Mouse (Mus musculus): Measurements from ENCODE around the gene Kansl3.

The Kansl3 gene

GRCm38 (mm10) chr1:36321829-36322573 lies 47.0 kb downstream of the Kansl3 start:
- DNase-seq (ENCODE audit: low read depth, low spot score): no peak

DNA sequence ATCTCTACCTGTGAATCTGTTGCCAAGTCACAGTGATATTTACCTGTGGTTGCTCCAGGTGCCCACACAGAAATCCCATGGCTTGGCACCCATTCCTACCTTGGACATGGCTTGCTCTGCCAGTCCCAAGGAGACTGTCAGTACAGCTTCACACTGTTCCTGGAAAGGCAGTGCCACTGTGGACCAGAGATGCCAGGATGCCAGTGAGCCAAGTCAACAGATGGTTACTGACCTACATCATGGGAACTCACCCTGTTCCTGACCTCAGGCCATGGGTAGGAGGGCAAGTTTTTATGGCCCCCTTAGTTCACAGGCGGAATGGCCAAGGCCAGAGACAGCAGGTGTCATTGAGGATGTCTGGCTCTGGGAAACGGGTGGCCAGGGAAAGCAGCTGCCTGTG lies 47.8 kb downstream of the Kansl3 start:
- no peak for DNase-seq (ENCODE audit: low read depth, low spot score)

DNA sequence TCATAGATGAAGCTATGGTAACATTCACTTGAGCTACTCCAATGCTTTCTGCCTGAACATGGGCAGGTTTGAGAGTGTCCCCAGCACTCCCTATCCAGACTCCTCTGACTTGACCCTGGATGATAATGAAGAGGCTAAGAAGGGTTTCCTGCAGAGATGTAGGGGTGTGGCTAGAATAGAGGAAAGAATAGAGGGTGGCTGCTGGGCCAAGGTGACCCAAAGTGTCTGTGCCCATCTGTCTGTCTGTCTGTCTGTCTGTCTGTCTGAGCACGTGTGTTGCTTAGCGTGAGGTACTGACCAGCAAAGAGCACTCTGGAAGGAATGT lies 53.2 kb downstream of the Kansl3 start:
- no peak for DNase-seq (ENCODE audit: low read depth, low spot score)

DNA sequence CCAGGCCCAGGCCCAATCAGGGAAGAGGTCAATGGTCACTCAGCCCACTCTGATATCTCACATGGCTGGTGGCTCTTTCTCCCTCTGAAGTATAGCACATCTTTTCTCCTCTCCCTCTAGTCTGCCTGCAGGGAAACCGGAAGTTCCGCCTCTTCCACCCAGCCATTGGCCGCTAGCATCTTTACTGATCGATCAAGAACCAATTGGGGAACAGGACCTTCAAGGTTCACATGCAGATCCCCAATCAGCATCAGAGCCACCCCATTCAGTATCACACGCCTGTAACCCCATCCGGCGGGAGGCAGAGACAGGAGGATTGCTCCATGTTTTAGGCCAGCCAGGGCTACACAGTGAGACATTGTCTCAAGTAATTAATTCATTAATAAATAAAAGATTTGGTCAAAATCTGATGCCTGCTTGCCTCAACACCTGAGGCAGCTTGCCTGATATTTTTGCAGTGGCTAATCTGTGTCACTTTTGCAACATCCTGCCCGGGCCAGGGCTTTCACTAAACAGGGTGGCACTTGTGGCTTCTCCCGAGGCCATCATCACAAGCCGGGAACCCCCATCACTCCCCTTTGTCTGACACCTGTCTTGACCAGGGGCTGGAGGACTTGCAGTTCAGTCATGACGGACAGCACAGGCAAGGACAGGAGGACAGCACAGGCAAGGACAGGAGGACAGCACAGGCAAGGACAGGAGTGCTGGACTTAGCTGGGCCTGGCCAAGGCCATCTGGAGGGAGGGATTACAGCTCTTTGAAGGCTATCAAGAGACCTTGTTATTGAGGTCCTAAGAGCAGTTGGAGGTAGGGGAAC lies 53.8 kb downstream of the Kansl3 start:
- no peak for DNase-seq (ENCODE audit: low read depth, low spot score)

GRCm38 (mm10) chr1:36309498-36309901 lies 59.5 kb downstream of the Kansl3 start:
- peak; percentile 30 for DNase-seq (ENCODE audit: low read depth, low spot score)

GRCm38 (mm10) chr1:36308966-36309475 lies 60.0 kb downstream of the Kansl3 start:
- no peak for DNase-seq (ENCODE audit: low read depth, low spot score)

DNA sequence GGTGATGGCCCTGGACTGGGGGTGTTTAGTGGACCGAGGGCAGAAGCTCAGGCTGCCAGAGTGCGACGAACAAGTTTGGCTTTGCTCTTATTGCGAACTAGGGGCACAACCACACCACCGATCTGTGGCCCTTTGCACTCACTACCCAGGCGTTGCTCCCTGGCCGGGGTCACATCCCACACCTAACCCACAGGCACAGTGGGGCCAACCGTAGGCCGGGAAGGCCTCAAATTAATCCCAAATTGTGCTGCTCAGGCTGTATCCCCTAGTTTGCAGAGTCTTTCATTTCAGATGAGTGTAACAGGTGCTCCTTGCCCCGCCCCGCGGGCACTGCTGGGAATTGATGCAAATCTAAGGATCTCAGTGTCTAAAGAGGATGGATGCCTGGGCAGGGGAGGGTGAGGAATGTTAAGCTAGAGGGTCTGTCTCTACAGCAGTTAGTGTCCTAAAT lies 60.5 kb downstream of the Kansl3 start:
- DNase-seq (ENCODE audit: low read depth, low spot score): no peak

- DNase-seq (ENCODE audit: low read depth, low spot score): peak; percentile 87
Observed at GRCm38 (mm10) chr1:36307495-36308280, 61.3 kb downstream of the Kansl3 start, which contains the start of gene Arid5a. Arid5a (plus strand) TSS chr1:36307733.

- DNase-seq (ENCODE audit: low read depth, low spot score): no peak
Observed at GRCm38 (mm10) chr1:36307121-36307494, 61.9 kb downstream of the Kansl3 start.

DNA sequence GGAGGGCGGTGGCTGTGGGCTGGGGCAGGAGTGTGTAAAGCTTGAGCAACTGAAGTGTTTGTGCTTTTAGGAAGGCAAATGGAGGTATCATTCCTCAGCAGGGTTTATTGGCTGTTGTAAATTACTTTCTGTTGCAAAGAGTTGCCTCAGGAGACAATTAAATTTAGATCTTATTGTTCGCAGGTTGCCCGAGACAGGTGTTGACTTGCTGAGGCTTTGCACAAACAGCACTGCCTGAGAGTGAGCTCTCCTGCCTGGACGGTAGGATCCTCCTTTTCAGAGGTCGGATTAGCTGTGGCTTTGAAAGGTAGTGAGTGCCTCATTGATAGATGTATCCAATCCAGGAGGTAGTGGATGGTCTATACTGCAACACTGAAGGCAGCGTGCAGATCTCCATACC lies 62.9 kb downstream of the Kansl3 start:
- no peak for DNase-seq (ENCODE audit: low read depth, low spot score)

GRCm38 (mm10) chr1:36304764-36305163 lies 64.2 kb downstream of the Kansl3 start:
- DNase-seq (ENCODE audit: low read depth, low spot score): no peak

GRCm38 (mm10) chr1:36303381-36304320 lies 65.3 kb downstream of the Kansl3 start:
- DNase-seq (ENCODE audit: low read depth, low spot score): peak; percentile 73

DNA sequence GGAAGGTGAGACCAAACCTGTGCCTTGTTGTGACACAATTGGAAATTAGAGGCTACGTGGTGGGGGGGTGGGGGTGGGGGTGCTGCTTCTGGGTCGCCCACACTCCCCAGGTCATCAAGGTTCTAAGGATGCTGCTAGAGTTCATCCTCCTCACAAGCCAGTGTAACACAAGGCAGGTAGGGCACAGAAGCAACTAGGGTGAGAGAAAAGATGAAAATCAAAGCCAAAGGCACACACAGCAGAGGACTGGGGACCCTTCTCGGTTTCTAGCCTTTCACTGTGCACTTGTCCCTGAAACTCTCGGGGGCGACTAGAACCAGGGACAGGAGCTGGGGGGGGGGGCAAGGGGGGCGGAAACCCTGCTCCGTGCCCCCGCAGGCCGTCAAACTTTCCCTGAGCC lies 66.0 kb downstream of the Kansl3 start:
- DNase-seq (ENCODE audit: low read depth, low spot score): no peak

- DNase-seq (ENCODE audit: low read depth, low spot score): no peak
Observed at GRCm38 (mm10) chr1:36302273-36302672, 66.7 kb downstream of the Kansl3 start.

- no peak for DNase-seq (ENCODE audit: low read depth, low spot score)
Observed at GRCm38 (mm10) chr1:36300486-36300885, 68.5 kb downstream of the Kansl3 start.

GRCm38 (mm10) chr1:36299676-36300075 lies 69.3 kb downstream of the Kansl3 start:
- DNase-seq (ENCODE audit: low read depth, low spot score): no peak

DNA sequence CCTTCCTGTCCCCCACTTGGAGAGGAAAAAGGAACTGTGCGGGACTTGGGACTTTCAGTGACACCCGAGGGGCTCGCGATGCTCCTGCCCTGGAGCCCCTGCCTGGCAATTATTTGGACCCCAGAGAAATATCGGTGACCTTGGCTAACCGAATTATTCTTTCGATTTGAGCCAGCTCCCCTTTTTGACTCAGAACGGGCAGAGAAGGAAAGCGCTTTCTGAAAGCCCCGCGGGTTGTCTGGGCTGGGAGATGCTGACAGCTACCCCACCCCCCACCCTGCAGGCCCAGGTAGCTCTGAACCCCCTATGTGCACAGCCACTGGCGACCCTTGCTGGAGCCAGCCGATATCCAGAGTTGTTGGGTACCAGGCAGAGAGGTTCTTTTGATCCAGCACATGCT lies 69.9 kb downstream of the Kansl3 start:
- no peak for DNase-seq (ENCODE audit: low read depth, low spot score)

DNA sequence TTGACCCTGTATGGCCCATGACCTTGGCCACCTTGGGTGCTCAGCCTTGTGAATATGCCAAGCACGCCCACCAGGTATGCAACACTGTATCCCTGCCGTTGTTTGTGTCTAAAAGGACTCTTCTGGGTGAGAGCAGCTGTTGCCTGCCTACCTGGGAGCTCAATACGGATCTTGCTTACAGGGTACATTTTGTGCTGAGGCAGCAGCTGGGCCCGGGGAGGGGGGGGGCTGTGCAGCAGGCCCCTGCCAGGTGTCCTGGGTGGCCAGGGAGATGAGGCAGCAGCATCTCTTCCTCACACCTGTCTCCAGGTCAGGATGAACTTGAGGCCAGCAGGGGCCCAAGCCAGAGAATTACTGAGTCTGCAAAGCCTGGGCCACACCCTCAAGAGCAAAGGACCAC lies 70.9 kb downstream of the Kansl3 start:
- no peak for DNase-seq (ENCODE audit: low read depth, low spot score)

DNA sequence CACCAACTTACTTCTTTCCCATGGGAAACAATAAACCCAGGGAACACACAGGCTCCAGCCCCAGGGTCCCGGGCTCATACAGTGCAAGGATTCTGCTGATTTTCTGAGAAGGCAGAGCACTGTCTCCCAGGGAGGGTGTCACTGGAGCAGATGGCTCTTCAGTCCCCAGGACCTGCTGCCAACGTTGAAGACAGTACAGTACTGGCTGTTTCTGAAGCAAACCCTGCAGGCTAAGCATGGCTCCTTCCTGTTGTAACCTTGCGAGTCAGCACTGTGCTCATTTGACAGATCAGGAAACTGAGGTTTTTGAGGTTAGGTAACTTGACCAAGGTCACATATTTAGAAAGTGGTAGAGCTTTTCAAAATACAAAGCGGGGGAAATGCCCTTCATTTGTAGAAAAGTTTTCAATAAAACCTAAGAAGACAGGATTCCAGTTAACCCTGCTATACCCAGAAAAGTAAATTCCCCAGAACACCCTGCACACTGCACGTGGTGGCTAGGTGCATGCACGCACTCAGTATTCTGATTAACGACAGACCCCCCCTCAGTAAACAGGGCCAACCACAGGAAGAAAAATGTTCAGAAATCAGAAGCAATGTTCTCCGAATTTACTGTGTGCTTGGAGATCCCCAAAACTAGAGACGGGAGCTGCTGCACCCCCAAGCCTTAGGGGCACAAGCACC lies 72.4 kb downstream of the Kansl3 start:
- DNase-seq (ENCODE audit: low read depth, low spot score): no peak

DNA sequence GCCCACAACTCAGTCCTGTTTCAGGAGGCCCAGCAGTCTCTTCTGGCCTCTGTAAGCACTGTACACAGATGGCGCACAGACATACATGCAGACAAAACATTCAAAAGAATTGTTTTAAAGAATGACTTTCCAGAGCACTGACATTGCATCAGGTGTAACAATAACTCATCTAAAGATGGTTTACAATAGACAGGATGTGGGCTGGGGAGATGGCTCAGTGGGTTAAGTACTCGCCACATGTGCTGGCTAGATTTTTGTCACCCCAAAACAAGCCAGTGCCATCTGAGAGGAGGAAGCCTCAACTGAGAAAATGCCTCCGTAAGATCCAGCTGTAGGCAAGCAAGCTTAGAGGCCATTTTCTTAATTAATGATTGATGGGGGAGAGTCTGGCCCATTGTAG lies 74.6 kb downstream of the Kansl3 start:
- no peak for DNase-seq (ENCODE audit: low read depth, low spot score)

All from brain, embryonic 18.5 days (tissue).